Mouse (Mus musculus) spleen, adult 2 months (tissue): Measurements from ENCODE around the gene Cep85l.

Experiments
- CTCF ChIP-seq: fragments of 200-500 bp; IDR thresholded peaks from 2 replicates; pipeline ENCODE4 v1.5.1; 2011; ENCODE audit warnings: mild to moderate bottlenecking, inconsistent platforms; ENCODE audit not compliant: insufficient read depth, insufficient read length, insufficient replicate concordance; ENCODE audit errors: extremely low read depth
- POLR2A ChIP-seq: fragments of 200-500 bp; IDR thresholded peaks from 2 replicates; pipeline ENCODE4 v1.6.1; 2011; ENCODE audit warnings: low read depth, low read length, inconsistent platforms

GRCm38 (mm10) chr10:53397846-53398539 lies 18.2 kb upstream of the Cep85l start:
- TF ChIP-seq CTCF, result no peak
- no peak for TF ChIP-seq POLR2A
